Mouse (Mus musculus) left cerebral cortex, postnatal 36 days (tissue): ENCODE results near the gene Fxr2. TPM values are rescaled to one million over a fixed set of nuclear protein-coding genes. Genes with fewer than 3 reads are reported as not detected.

Experiments
- DNase-seq, 2 experiments: peaks; one replicate each; pipeline ENCODE4 v3.0.0; 2021 to 2022; ENCODE audit warnings: low spot score in 2 of 2, mixed read lengths in 1 of 2
- intact Hi-C: fragments of 180-260 bp; cut with DNase I; formaldehyde crosslinking; loops from one replicate; pipeline ENCODE4 v1.15.1; 2025
- total RNA-seq, 2 experiments: library from RNA; stranded (reverse); gene quantifications; 2 replicates each; pipeline ENCODE4 v1.2.3; 2021

Fxr2 gene
- total RNA-seq, 2 experiments from 2014 or later, result 117 to 149 TPM

DNA sequence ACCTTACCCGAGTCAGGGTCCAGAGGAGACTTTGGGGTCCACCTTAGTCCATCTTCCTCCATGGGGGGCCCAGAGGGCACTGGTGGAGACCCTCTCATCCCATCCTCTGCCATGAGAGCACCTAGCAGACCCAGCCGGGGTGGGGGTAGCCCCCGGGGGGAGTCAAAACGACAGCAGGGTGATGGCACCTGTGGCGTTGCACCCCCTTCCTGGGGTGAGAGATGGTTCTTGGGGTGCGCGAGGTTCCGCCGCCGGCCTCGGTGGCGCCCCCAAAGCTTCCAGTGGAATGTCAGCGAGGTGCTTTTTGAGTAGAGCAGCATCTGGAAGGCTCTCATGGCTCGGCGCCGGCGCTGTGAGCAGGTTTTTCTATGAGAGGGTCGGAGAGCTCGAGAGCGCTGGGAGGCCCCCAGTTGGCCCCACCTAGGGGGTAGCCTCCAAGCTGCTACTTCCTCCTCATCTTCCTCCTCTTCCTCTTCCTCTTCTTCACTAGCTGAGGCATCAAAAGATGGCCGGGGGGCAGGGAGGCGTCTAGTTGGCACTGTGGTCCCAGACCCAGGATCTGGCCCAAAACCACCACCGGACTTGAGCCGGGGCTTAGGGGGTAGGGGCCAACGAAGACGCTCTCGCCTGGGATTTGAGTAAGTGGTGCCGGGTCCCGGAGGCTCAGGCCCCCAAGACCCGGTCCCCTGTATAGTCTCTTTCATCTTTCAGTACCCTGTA, 47.5 kb downstream of the Fxr2 start:
- no peak for DNase-seq
- intact Hi-C loops, result loop anchor here (5.0 kb wide), 1 partner anchor 222 kb away; the partner anchor contains the start of genes 2810408A11Rik and Neurl4

DNA sequence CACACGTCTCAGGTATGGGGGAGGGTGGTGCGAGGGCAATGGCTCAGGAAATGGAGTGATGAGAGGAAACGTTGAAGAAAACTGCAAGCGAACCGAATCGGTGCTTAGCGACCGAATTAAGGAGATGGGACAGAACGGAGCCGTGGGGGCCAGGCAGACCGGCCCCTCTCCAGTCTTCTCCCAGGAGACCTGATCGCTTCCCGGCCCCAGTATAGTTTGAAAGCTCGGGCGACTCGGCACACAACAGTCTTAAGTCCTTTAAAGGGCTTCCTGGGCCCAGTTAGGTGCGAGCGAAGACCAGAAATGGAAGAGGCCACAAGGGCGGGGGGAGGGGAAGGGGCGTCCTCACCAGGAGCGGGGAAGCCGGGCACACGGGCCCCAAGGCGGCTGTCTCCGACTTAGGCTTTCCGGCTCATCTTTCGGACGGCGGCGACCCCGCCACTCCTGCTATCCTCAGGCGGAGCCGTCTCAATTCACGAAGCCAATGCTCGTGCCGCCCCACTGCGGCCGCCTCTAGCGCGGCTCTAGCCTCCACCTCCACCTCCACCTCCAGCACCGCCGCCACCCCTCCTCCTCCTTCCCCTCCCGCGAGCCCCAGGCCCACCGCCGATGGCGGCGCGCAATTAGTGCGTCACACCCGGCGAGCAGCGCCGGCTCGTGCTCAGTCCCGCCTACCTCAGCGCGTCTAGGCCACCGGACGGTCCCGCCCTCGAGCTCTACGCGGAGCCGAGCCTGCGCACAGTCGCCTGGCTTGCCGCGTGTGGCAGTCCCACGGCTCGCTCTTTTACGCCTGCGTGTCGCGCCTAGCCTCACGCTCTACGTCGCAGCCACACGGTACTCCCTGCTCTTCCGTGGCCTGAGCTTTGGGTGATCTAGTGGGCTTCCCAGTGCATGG, 48.8 kb downstream of the Fxr2 start, which contains the start of gene Senp3:
Gene Senp3, minus strand, starts transcription at position 771 of the 895 bp plus-strand sequence.
- intact Hi-C loops, result loop anchor here (1.0 to 5.0 kb wide), 4 partner anchors 9 to 221 kb away; partner anchors contain the start of genes 2810408A11Rik, Eif4a1 and Neurl4

DNA sequence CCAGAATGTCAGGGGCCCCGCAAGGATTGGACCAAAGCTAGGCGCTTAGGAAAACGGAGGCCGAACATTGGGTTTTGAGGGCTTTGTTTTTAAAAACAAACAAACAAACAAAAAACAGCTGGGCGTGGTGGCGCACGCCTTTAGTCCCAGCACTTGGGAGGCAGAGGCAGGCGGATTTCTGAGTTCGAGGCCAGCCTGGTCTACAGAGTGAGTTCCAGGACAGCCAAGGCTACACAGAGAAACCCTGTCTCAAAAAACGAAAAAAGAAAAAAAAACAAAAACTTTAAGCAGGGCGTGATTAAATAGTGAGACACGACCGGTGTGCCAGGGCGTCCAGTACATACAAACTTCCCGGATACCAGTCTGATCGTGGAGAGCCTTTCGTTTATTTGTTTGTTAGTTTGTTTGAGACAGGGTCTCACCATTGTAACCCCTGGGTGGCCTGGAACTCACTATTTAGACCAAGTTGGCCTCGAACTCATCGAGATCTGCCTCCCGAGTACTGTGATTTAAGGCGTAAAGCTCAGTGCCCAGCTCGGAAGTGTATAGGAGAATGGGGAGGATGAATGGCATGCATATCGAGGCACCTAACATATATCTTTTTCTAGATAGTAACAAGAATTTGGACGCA, 49.5 kb downstream of the Fxr2 start:
- DNase-seq, result no peak
- intact Hi-C loops, result loop anchor here (1.0 to 5.0 kb wide), 3 partner anchors 34 to 220 kb away; partner anchors contain the start of genes 2810408A11Rik and Neurl4

More for the DNA sequence above, 48.8 kb downstream of the Fxr2 start, which contains the start of gene Senp3:
- peak; percentile 97 to 99 for DNase-seq

DNA sequence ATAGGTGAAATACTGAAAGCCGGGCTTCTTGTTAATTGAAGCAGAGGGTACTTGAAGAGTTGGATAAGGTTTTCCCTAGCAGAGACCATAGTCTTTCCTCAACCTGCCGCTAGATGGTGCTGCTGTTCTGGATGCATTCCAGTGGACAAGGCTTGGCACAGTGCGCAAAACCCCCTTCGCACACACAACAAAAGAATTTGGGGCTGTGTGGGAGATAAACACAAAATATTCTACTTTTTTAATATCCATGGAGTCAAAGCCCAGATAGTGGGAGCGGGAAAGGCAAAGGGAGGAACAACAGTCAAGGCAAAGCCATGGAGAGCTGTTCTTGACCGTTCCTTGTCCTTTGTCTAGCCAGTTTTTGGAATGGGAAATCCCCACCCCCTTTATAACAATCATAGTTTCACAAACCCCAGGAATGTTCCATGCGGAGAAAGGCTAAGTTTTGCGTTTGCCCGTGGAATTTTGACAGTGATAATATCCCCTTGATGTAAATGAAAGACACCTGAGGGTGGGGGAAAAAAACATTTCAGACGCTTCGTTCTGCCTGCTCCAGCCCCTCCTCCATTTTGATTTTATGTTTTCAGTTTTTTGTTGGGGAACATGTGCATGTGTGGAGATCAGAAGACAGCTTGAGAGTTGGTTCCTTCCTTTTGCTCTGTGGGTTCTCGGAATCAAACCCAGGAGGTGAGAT, 50.2 kb downstream of the Fxr2 start:
- DNase-seq, result peak; percentile 82 to 86
- intact Hi-C loops, result loop anchor here (1.0 to 5.0 kb wide), 3 partner anchors 34 to 219 kb away; partner anchors contain the start of genes 2810408A11Rik and Neurl4

DNA sequence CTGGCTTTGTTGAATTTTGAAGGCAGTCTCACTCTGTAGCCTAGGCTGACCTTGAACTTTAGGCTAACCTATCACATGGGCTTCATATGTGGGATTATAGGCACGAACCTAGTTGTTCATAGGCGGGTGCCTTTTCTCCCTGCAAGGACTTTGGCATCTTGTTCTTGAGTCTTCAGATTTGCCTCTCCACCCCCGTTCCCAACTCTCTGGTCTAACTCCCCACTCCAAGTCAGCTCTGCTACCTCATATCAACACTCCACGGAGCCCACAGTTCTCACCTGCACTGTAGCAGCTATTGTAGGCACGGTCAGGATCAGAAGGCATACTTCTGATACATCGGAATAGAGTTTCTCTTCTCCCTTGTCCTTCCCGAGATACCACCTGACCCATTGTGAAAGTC, 50.8 kb downstream of the Fxr2 start:
- intact Hi-C loops, result loop anchor here (2.0 to 5.0 kb wide), 2 partner anchors 33 to 219 kb away; partner anchors contain the start of genes 2810408A11Rik and Neurl4
- no peak for DNase-seq

DNA sequence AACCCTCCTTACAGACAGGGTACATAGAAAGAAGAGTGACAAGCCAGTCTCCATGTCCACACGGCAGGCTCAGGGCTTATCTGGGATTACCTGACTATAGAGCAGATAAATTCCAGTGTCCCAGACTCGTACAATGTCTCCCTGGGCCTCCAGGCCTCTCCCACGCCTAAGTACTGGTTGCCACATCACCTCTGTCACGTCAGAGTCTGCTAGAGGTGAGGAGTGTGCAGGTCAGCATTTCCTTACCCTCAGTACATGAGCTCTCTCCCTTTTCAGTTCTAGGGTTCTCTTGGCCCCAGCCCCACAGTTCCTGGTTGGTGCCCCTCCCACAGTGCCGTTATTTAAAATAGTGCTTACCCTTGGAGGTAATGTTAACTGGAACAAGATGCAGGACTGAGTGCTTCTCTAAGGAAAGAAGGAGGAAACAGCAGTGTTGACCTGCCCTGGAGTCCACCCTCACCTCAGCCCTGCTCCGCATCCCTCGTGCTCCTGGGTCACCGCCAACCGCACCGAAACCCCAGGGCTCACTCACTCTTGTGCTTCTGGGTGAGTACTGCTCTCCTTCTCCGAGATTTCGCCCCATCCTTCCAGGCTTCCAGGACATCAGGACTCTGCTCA, 51.4 kb downstream of the Fxr2 start:
- no peak for DNase-seq
- intact Hi-C loops, result loop anchor here (5.0 kb wide), 1 partner anchor 218 kb away; the partner anchor contains the start of genes 2810408A11Rik and Neurl4

DNA sequence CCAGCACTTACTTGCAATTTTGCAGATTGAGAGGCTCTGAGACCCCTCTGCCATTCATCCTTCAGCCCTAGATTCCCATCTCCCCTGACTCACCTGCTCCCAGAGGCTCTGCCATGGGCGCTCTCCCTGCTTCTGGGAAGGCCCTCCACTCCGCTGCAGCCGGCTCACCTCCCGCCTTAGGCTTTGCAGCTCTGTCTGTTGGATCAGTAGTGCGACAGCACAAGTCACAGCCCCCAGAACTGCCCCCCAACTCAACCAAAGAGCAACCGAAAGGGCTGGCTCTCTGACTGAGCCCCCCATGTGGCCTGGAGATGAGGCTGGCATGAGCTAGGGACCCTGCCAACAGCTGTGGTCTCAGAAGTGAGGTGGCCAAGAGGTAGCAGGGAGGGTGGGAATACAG, 52.1 kb downstream of the Fxr2 start:
- intact Hi-C loops, result loop anchor here (5.0 kb wide), 1 partner anchor 217 kb away; the partner anchor contains the start of genes 2810408A11Rik and Neurl4
- DNase-seq, result no peak

DNA sequence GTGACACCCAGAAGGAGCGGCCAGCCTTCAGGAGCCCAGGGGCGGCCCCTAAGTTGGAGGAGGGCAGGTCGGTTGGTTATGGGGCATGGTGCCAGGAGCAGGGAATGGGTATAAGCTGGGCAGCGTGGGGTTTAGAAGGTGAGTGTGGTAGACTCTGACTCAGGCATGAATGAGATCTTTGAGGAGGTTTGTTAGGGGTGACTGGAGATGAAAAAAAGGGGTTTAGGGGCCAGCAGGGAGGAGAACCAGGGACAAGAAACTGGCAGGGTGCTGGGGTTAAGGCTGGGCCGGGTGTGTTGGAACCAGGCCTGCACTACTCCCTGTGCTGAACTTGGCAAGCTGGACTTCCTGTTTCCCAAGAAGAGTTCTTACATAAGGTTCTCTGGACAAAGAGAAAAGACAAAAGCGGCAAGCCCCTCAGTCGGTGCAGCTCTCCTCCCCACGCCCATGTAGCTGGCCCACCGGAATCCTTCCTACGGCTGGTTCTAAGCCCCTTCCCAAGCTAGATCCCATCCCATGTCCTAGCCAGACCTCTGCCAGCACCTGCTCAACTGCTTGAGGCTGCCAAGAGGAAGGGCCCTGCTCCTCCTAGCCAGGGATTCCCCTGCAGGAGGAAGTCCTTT, 52.8 kb downstream of the Fxr2 start, which contains the start of gene Tnfsf13:
Gene Tnfsf13, minus strand, starts transcription at position 259 of the 623 bp plus-strand sequence.
- peak in 1 of 2 experiments; percentile 44 for DNase-seq
- intact Hi-C loops, result no loop called here

DNA sequence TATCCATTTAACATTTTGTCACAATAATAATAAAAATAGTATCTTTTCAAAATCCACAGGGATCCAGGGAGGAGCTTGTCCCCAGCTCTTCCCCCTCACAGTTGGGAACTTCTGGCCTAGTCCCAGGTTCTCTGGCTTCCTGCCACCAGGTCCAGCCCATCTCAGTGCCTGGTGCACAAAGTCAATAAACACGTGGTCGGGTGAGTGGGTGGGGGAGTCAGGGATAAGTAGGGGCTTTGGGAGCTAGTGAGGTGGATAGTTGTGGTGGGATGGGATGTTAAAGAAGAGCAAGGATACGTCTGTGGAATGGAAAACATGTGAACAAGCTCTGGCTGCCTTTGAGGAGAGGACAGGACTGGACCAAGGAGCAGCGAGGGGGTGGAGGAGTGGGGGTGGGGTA, 53.6 kb downstream of the Fxr2 start:
- intact Hi-C loops, result no loop called here
- DNase-seq, result peak in 1 of 2 experiments; percentile 41

DNA sequence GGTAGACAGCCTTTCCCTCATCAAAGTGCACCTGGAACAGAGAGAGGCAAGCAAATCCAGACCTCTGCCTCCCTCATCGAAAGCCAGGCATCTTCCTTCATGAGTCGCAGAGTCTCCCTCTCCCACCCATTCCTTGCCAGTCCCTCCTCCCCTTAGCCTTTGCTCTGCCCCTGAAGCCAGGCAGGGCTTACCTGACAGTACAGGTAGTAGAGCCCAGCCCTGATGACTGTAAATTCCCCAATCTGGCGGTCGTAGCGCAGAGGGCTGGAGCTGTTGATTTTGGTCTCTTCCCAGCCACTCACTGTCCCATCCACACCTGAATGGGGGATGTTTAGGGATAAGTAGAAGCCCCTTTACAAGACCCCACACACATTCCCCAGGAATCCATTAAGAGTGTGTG, 54.3 kb downstream of the Fxr2 start:
- DNase-seq, result no peak
- intact Hi-C loops, result no loop called here

DNA sequence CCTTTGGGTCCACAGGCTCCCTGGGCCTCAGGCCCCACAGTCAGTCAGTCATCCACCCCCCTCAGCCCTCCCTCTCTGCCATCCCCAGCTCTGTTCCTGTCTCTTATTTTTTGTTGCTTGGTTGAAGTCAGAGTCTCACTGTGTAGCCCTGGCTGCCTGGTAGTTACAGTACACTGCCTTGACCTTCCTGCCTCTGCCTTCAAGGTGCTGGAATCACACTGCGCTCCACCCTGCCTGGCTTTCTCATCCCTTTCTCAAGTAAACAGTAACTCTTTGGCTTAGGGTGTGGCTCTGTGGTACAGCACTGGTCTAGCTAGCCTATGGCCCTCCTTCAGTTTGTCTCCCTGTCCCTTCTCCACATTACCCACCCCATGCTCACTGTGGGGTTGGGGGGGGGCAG, 57.1 kb downstream of the Fxr2 start:
- intact Hi-C loops, result no loop called here
- DNase-seq, result no peak

DNA sequence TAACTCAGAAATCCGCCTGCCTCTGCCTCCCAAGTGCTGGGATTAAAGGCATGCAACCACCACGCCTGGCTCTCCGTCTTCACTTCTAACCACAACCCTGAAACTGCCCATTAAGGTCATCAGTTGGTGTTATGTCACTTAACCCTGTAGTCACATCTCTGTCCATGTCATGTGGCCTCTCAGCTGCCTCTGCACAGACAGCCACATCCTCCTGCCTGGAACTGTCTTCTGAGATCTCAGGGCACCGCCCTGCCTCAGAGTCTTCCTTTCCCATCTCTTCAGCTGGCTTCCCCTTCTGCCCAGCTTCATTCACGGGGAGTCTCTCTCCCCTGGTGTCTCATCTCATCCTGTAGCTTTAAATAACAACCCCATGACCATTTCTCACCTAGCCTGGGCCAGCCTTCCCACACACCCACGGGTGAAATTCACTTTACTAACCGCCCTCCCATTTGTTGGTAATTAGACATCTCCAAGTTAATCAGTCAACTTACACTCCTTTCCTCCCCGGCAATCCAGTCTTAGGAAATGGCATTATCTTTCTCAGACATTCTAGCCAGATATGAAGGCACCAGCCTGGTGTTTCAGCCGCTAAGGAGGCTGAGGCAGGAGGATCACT, 59.5 kb downstream of the Fxr2 start:
- DNase-seq, result no peak
- intact Hi-C loops, result no loop called here

DNA sequence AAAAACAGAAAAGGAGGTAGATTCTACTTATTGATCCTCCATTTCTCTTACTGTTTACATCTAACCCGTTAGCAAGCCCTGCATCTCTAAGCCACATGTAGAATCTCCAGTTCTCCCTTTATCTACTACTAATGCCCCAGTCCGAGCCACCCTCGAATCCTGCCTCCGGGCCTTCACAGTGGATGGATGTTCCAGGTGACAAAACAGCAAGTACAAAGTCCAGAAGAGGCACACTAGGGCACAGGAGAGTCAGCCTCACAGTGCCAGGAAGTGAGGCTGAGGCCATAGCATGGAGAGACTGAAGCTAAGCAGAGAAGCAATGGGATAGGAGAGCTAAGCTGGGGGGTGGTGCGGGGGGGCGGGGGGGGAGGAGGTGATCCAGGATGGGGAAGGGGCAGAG, 60.1 kb downstream of the Fxr2 start:
- DNase-seq, result no peak
- intact Hi-C loops, result no loop called here

DNA sequence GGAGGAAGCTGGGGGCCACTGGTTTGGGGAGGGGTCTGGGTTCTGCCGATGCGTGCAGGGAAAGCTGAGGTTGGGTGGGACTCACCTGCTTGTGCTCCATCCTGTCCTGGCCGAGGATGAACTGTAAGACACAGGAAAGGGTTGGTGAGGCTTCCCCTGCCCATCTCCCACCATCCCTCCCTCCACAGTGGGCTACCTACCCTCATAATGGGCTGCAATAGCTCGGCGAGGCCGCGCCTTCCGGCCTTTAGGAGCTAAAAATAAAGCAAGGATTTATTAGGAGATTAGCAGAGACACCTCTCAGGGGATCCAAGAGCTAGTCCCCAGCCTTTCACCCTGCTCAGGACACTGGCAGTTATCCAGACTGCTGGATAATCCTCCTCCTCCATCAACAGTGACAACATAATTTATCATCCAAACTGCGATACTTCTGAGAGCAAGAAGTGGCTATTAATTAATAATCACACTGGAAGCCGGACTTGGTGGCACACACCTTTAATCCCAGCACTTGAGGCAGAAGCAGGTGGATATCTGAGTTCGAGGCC, 60.7 kb downstream of the Fxr2 start:
- DNase-seq, result no peak
- intact Hi-C loops, result no loop called here

DNA sequence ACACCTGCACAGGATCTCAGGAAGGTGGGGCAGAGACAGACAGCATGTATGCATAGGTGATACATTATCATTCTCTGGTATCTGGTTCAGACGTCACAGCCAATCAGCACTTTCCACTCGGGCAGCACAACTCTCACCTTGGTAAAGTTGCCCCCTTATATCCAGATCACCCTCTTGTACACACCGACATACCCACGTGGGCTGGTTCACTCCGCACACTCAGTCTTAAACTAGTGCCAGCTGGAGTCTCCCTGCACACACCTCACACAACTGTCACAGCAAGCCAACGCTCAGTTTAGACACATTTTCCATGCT, 62.2 kb downstream of the Fxr2 start:
- DNase-seq, result peak; percentile 52 to 58
- intact Hi-C loops, result no loop called here

DNA sequence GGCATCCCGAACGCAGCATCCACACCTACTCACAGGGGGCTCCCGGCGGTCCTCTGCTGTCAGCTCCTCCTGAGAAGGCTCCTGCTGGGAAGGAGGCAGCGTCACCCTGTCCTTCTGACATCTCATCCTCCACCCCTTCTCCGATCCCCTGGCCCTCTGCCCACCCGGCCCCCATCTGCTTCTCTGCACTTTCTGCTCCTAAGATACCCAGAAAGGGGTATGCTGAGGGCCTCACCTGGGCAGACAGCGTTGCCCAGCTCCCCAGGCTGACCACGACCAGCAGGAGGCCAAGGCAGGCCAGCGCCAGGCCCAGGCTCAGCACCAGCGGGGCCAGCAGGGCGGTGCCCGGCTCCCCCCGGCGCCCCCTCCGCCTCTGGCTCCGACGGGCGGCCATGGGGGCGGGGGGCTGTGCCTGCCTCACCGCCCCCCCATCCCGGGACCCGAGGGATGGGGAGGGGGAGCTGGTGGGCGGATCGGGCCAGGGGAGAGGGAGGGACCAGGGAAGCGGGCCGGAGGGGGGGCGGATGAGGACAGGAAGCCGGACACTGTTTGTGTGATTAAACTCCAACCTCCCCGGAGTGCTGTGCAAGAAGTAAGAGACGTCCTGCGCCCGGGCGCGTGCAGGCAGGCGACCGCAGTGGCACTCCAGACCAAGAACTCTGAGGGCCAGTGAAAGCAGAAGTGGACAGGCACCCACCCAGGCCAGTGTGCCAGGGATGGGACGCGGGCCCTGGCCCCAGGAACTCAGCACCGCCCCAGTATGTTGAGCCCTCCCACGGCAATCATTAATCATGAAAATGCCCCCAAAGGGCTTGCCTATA, 62.8 kb downstream of the Fxr2 start, which contains the start of the genes Tnfsf12 and Tnfsfm13:
Gene Tnfsf12, minus strand, starts transcription at position 489 of the 821 bp plus-strand sequence.
Gene Tnfsfm13, minus strand, starts transcription at position 738 of the 821 bp plus-strand sequence.
- peak in 1 of 2 experiments; percentile 26 for DNase-seq

More for the DNA sequence above, 62.8 kb downstream of the Fxr2 start, which contains the start of the genes Tnfsf12 and Tnfsfm13:
- intact Hi-C loops, result no loop called here
